Mouse (Mus musculus) frontal cortex, postnatal 14 days (tissue): ENCODE results near the gene Tead1.
A peak's percentile ranks its signal among the peaks of the same experiment; 100 is the strongest.

Experiments
- DNase-seq, 2 experiments: peaks; one replicate each; pipeline ENCODE4 v3.0.0; 2022; ENCODE audit warnings: low spot score in 2 of 2

Tead1 gene

DNA sequence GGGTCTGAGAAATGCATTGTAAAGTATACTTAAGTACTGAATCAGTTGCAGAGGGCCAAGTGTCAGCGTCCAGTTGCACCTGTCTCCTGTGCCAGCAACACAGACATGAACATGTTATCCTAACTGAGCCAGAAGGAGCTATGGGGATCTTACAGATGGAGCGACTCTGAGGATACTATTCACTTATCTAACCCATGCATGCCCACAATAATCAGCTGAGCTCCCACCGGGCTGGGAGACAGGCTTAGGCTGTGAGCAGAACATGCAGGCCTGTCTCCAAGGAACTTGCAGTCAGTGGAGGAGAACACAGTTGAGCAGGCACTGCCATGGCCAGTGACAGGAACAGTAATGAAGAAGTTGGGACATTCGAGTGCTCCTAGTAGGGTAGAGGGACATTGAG lies 42.7 kb downstream of the Tead1 start:
- DNase-seq, result no peak

DNA sequence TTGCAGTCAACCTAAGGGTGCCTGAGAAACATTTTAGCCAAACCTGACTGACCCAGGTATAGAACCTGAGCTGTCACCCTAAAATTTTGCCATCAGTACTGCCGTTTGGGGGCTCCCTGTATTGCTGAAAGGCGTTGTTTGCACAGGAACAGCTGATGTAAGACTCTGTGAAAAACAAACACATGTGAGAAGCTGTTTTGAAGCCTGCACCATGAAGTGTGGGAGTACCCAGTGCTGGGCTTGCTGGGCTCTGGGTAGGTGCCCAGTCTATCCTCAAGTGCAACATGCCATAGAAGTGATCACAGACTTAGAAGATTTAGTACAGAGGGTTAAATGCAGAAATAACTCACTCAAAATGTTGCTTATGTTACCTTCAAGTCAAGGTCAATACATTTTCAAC lies 49.3 kb downstream of the Tead1 start:
- no peak for DNase-seq

DNA sequence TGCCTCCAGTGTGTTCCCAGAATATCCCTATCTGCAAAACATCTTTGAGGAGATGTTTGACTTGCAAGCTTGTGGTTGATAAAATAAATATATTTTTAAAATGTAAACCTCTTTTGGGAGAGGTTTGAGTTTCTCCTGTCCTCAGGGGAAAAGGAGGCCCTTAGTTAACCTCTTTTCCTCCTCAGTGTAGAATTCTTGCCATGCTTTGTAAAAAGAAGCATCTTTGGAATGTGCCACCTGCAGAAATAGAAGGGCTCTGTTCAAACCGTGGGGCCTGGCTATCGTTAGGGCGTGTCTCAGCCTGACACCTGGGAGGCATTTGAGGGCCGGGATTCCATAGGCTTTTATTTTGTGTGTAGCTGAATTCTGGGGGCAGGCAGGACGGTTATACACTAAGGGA lies 51.1 kb downstream of the Tead1 start:
- DNase-seq, result no peak

DNA sequence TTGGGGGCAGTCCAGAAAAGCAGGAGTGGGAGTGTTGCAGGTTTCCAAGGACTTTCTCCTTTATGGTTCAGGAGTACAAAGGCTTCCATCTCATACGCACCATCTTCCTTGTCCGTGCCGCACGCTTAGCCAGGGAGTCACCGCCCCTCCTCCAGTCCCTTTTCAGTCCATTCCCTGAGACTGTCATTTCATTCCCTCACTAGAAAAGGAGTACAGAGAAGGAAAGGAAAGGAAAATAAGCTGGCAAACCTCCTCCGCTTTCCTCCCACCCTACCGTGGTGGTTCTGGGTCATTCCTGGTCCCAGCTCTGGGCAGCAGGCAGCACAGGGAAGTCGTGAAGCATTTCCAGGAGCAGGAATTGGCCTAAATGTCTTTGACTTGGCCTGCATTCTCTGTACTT lies 52.5 kb downstream of the Tead1 start:
- no peak for DNase-seq

DNA sequence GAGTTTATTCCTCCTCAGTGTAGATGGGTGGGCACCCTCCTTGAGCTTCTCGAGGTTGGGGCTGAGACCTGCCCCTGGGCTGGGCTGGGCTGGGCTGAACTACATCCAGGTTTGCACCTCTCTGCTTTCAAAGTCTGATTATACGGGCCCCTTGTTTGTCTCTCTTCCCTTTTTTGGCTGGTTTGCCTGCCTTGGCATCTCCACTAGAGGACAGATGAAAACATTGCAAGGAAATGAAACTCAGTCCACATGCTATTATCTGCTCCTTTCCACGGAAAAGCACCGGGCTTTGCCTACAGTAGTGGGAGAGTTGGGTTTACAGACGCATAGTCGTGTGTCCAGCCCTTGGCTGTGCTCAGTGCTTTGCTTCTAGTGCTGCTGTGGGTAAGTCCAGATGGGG lies 60.1 kb downstream of the Tead1 start:
- no peak for DNase-seq

DNA sequence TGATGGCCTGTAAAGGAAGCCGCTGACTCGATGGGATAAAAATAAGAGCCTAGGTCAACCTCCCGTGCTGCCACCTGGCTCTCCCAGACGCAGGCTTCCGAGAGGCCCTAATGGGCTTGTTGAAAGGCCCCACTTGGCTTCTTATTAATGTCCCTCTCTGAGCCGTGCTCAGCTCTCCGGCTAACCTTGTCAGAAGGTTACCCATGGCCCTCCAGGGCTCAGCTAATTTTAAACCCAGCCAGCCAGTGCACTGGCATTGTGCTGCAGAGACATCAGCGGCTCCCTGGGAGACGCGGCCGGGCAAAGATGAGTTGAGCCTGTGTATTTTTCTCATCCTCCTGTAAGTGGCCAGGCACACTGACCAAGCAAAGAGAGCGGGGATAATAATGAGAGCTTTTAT lies 62.7 kb downstream of the Tead1 start:
- no peak for DNase-seq

DNA sequence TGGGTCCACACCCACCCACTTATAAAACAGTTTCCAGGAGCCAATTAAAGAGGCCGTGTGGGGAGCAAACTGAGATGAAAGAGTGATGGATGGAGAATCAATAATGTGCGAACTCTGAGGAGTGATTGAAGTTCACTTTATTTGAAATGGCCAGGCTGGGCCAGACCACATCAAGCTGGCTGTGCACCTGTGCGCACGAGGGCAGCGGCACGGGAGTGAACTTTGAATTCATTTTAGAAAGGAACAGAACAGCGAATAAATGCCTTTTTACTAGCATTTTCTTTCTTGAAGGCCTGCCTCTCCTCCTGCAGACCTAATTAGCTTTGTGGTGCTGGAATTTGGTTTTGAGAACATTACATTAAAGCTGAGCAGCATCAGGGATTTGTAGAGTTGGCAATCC lies 63.9 kb downstream of the Tead1 start:
- no peak for DNase-seq

DNA sequence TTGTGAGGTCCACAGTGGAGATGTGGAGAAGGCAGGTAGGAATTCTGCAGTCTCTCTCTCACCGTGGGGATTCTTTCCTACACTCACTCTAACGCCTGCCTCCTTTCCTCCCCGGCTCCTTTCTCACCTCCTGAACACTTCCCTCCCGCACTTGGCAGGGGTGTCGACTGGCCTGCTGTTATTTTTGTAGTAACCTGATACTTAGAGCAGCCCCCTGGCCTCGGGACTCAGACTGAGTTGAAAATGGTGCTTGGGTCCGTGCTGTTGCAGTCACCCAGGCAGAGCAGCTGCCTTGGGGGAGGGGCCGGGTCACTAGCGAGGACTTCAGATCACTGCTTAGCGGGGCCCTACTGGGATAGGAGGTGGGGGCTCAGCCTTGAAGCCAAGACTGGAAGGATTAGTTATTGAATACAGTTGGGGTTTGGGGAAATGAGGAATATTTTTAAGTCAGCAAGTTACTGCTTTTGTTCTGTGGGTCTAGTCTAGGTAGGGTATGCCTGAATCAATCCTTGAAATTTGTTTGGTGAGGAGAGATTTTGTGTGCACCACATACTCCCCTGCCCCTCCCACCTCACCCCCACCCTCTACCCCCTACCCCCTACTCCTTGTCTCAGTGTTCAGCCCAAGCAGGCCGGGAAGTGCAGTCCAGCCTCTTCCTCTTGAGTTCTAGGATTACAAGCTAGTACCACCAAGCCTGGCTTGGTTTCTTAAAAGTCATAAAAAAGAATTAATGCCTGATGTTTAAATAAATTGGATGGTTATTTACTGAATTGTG lies 64.7 kb downstream of the Tead1 start:
- no peak for DNase-seq

DNA sequence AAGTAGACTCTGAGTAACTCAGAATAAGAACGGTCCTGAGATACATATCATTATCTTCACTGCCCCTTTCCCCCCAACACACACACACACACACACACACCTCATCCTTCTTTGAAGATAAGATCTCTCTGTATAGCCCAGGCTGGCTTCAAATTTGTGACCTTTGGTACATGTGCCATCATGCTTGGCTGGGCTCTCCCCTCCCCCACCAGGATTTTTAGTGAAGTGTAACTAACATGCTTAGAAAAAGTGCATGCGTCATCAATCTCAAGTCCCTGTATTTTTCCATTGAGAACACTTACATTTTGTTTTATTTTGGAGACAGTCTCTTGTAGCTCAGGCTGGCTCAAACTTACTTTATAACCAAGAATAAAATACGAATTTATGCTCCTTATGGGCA lies 68.1 kb downstream of the Tead1 start:
- DNase-seq, result no peak

DNA sequence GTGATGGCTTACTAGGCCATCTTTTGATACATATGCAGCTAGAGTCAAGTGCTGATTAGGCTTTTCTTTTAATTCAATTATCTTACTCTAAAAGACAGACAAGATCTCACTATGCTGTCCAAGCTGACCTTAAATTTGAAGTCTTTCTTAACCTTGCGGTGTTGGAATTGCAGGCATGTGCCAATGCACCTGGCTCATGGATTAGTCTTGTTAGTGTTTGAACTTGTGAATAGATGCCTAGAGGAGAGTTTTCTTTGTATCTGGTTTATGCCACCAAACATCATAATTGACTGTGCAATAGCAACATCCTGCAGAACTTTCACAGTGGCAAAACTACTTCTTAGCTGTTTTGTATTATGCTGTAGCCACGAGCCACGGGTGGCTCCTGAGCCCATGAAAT lies 68.7 kb downstream of the Tead1 start:
- DNase-seq, result no peak

DNA sequence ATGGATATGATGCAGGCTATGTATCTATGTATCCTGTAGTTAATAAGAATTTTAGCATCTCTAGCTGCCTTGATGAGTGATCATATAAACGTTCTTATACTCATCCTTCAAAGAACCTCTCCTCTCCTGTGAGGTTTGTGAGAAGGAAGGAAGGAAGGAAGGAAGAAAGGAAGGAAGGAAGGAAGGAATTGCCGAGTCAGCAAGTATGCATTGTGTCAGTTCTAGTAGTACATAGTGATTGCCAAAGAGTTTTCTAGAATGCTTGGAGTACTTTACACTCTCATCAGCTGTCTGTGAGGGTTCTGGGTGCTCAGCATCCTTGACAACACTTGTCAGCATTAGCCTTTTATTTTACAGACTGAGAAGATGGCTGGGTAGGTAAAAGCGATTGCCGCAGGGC lies 69.2 kb downstream of the Tead1 start:
- no peak for DNase-seq

DNA sequence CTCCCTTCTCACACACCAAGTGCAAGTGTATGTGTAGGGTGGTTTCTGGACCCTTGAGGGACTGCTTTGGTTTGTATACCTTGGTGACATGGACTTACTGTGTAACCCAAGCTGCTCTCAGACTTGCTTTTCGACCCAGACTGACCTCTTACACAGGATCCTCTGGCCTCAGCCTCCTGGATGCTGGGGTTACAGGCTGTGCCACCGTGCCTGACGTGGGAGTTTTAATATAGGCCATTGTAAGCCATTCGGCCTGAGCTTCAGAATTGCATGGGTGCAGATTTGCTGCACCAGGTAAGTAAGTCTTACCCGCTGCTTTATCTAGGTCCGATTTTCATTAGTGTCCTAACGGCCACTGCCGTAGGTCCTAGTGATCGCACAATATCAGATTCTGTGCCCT lies 71.0 kb downstream of the Tead1 start:
- no peak for DNase-seq

DNA sequence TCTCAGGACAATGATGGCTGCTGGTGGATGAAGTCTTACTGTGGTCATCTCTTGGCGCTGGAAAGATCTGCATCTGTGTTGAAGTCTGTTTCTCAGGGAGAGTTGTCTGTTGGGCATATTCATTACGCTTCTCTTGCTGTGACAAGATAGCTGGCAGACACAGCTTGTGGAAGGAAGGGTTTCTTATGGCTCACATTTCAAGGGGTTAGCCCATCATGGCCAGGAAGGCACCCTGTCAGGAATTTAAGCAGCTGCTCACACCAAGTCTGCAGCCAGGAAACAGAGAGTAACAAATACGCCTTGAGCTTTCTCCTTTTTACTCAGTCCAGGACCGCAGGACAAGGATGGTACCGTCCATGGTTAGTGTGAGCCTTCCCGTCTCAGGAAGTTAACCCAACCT lies 73.2 kb downstream of the Tead1 start:
- no peak for DNase-seq

DNA sequence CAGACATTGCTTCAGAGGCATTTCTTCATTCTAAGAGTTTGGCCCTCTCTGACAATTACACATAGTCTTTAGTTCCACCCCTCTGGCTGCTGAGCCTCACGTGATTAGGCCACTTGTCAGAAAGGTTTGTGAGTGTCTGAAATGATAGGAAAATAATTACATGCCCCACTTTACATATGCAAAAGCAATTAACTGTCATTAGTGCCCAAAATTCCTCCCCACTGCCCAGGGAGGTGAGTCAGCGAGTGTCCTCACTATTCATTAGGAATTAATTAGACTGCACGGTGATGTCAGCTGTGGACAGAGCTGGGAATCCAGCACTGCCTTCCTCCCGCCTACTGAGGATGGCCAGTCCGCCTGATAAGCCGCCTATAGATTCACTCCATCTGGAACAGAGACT lies 74.2 kb downstream of the Tead1 start:
- DNase-seq, result no peak

DNA sequence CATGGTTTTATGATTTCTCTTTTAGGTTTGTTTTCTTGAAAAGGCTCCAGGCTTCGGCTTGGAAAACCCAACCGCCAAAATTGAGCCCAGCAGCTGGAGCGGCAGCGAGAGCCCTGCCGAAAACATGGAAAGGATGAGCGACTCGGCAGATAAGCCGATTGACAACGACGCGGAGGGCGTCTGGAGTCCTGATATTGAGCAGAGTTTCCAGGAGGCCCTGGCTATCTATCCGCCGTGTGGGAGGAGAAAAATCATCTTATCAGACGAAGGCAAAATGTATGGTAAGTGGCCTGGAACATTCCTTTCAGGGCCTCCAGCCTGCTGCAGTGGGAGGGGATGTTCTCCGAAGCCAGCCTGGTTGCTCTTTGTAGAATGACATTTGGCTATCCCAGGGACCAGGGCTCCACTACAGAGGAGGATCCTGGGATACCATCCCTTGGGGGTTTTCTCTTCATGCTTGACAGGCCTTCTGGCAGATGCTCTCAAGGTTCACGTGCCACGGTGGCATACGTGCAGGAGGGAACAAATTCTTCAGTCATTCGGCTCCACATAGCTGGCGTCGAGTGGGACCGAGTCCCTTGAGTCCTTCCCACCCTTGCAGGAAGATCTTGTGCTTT lies 80.3 kb downstream of the Tead1 start:
- no peak for DNase-seq

DNA sequence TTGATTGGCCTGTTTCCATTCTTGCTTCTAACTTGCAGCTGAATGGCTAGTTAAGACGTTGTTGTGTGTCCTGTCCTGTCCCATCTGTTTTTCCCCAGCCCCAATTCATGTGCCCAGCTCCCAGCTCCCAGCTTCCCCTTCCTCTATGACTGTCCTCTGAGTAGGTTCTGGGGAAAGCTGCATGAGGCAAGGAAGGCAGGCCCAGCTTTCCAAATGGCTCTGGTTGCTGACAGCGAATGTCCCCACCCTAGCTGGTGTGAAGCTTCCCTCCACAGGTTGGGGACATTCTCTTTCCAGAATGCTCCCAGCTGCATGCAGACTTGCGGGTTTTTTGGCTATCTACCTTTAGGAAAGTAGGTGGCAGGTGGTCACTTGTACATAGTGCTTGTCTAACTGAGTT lies 81.2 kb downstream of the Tead1 start:
- no peak for DNase-seq

DNA sequence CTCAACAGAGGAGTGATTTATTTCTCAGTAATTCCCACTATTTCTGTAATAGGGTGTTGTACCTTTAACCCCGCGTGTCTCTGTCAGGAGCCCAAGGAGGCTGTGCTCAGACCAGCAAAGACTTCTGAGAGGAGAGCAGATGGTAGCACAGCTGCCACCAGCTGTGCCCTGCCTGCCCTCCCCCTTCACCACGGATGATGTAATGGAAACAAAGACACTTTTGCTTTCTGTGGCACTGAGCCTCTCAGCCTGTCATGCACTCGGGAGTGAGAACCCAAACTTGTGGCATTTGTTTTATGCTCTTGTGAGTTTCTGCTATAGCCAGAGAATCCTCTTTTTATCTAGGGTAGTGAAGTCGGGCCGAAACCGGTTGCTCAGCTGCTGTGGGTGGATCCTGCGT lies 81.7 kb downstream of the Tead1 start:
- DNase-seq, result no peak

DNA sequence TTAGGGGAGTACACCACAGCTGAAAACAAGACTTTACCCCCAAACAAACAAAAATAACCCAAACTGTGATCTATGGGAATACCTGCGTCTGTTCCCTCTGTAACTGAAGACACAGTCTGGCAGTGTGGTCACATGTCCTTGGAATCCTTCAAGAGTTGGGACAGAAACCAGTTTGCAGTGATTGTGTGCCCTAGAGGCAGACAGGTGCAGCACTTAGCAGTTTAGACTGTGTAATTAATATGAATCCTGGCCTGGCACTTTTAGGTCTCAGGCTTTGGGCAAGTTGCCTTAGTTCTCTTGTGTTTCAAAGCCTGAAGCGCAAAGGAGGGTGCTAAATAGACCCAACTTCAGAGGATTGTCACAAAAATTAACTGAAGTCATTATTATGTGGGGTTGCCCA lies 83.8 kb downstream of the Tead1 start:
- DNase-seq, result no peak

DNA sequence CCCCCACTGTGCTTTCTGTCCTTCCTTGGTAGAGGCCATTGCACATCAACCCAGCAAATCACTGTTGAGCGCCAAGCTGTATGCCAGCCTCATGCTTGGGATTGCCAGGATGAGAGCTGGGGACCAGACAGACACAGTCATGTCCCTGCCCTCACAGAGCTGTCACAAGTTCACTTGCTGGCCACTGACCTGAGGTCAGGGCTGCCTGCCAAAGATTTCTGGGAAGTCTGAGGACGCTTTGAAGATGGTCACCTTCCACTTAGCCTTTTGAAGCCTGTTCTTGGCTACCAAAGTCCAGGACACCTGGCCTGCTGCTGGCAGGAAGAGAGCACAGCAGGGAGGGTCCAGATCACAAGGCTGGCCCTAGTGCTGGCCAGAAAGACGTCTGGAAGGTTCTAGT lies 84.4 kb downstream of the Tead1 start:
- peak in 1 of 2 experiments; percentile 20 for DNase-seq

DNA sequence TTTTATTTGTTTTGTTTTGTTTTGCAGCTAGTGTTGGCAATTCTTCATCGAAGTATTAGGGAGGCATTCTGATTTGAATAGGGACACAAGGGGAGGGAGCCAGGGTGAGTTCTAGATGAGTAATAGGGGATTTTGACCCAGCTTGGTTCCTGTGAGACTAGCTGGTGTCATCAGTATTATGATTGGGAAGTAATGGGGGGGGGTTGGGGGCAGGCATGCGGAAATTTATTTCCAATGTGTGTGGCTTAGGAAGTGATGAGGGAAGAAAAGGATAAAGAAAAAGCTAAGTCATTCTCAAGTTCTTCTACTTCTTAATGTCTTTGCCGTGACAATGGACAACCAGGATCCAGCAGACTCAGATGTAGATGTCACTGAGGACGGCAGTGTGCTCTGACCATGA lies 85.8 kb downstream of the Tead1 start:
- no peak for DNase-seq

DNA sequence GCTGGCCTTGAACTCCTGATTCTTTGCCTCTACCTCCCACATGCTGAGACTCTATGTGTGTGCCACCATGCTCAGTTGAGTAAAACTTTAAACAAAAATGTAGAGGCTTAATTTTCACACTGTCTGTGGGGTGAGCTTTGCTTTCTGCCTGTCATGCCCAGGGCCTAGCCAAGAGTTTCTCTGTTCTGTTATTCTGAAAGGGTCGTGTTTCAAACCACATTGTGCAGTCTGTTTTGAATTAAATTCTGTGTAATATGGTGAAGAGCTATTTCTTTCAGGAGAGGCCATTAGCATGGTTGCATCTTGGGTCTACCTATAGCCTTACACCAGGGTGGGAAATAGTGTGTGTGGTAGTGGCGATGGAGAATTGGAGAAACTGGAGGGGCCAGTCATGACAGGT lies 90.7 kb downstream of the Tead1 start:
- no peak for DNase-seq

DNA sequence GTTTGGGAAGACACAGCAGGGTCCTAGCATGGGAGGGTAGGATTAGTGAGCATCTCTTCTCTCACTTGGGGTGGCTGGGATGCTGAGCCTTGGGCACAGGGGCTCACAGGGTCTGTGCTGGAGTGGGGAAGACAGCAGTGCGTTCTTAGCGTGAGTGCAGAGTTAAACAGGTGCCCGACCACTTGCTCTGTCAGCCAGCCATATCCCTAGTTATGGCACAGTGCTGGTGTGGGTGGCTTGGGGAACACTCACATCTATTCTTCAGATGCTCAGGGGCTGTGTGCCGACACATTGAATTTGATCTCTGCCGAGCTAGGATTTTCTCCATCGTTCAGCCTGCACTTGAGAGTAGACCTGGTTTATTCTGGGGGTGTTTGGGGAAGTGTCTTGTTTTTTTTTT lies 92.3 kb downstream of the Tead1 start:
- no peak for DNase-seq

DNA sequence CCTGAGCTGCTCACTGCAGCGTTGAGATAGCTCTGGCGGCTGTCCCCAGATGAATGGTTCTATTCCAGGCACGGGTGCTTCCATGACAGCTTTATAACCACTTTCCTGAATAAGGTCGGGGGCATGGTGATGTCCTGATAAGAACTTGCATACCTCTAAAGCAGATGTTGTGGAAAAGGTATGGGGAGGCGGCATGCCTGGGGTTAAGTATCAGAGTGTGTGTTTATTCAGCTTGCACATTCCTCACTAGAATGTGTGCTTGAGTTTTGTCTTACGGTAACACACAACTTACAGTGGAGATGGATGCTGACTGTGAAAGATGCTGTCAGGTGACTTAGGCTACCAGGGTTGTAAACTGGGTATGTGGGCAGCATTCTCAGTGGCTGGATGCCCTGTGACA lies 93.7 kb downstream of the Tead1 start:
- DNase-seq, result no peak

DNA sequence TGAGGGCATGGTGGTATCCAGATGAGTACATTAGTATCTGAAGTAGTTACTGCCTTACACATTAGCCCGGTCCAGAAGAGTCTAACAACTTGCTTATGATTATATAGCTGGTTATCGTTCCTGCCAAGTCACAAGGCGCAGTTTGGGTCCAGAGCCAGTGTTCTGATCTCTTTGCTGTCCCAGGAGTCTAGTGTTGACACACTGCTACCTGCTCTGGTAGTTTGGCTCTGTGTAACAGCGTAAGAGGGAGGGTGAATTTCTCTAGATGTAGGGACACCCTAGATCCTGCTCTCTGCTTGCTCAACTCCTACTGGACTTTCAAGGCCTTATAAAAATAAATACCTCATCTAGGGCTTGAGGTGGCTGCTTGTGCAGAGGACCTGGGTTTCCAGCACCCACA lies 94.5 kb downstream of the Tead1 start:
- no peak for DNase-seq
